Mouse (Mus musculus) ES-Bruce4 (cell line): ENCODE data around the gene Cyren. TPM values are rescaled to one million over a fixed set of nuclear protein-coding genes. Genes with fewer than 3 reads are reported as not detected.

ENCODE experiments used
- H3K27ac ChIP-seq: 2 replicates; pipeline ENCODE4 v1.5.1; 2012; ENCODE audit warnings: low read length, inconsistent platforms; ENCODE audit not compliant: insufficient read depth
- H3K27me3 ChIP-seq: 2 replicates; pipeline ENCODE4 v1.6.1; 2012; ENCODE audit warnings: mild to moderate bottlenecking, low read length, inconsistent platforms; ENCODE audit not compliant: control insufficient read depth, poor library complexity, insufficient read depth, severe bottlenecking
- H3K36me3 ChIP-seq: 2 replicates; pipeline ENCODE4 v1.6.1; 2012; ENCODE audit warnings: inconsistent platforms, mild to moderate bottlenecking, low read length, moderate library complexity; ENCODE audit not compliant: control insufficient read depth, poor library complexity, insufficient read depth, severe bottlenecking
- H3K4me1 ChIP-seq: one replicate; pipeline ENCODE4 v1.8.1; 2011; ENCODE audit warnings: low read length; ENCODE audit not compliant: control insufficient read depth, insufficient read depth
- H3K4me3 ChIP-seq: 2 replicates; pipeline ENCODE4 v1.5.1; 2011; ENCODE audit warnings: low read depth, mild to moderate bottlenecking, low read length
- H3K9ac ChIP-seq: 2 replicates; pipeline ENCODE4 v1.6.1; 2012; ENCODE audit warnings: low read depth, mild to moderate bottlenecking, inconsistent platforms; ENCODE audit not compliant: poor library complexity, severe bottlenecking
- H3K9me3 ChIP-seq: replicated peaks from 2 replicates; pipeline ENCODE4 v1.6.1; 2012; ENCODE audit warnings: mild to moderate bottlenecking, low read length, inconsistent platforms; ENCODE audit not compliant: control insufficient read depth, poor library complexity, insufficient read depth, severe bottlenecking
- CTCF ChIP-seq: IDR thresholded peaks from one replicate; pipeline ENCODE4 v1.8.1; 2011; ENCODE audit warnings: low read depth, low read length
- EP300 ChIP-seq: IDR thresholded peaks from 2 replicates; pipeline ENCODE4 v1.6.1; 2011; ENCODE audit warnings: low read depth, low read length; ENCODE audit not compliant: insufficient read depth
- POLR2A ChIP-seq: IDR thresholded peaks from one replicate; pipeline ENCODE4 v1.8.1; 2011; ENCODE audit warnings: low read length; ENCODE audit not compliant: insufficient read depth
- polyA plus RNA-seq: library from polyadenylated mRNA; stranded (reverse); fragments of >200 nt; gene quantifications from 2 replicates; pipeline ENCODE4 v1.2.4, GENCODE M21; 2011; ENCODE audit warnings: low read depth; ENCODE audit not compliant: missing spikeins, insufficient read depth, insufficient read length

The Cyren gene
- polyA plus RNA-seq, 1 experiment = 9.7 TPM

- TF ChIP-seq EP300 = no peak
- TF ChIP-seq POLR2A = no peak
- TF ChIP-seq CTCF = no peak
- Histone ChIP-seq H3K27ac (no peak overlapping the region), H3K9me3 (no peaks in the 10 kb centered on the region), H3K27me3 (no peaks in the 10 kb centered on the region), H3K4me1 (no peaks in the 10 kb centered on the region), H3K4me3 (no peak overlapping the region), H3K9ac (no peak overlapping the region), H3K36me3 (peaks cover 12% of the 10 kb centered on the region)
Observed at GRCm38 (mm10) chr6:34901911-34902444, 24.1 kb upstream of the Cyren start.

- Histone ChIP-seq H3K9ac (no peak overlapping the region), H3K27me3 (no peaks in the 10 kb centered on the region), H3K36me3 (peaks cover 4% of the 10 kb centered on the region), H3K4me3 (no peak overlapping the region), H3K4me1 (no peaks in the 10 kb centered on the region), H3K27ac (no peak overlapping the region), H3K9me3 (no peaks in the 10 kb centered on the region)
- no peak for TF ChIP-seq POLR2A
Observed at GRCm38 (mm10) chr6:34900990-34901389, 23.1 kb upstream of the Cyren start.

DNA sequence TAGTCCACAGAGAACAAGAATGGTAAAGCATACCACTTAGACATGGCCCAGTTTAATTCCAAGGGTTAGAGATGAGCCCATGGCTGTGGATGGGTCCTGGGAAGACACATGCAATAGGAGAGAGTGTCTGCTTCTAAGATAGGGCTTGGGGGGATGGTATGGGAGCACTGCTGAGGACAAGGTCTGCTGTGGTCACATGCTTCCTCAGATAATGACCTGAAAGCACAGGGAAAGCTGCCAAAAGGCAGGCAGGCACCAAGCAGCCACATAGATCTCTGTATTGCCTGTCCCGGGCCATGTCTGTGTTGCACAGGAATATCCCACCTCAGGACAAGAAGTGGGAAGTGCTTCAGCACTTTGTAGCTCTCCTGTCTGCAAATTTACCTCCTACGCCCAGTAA, 21.3 kb upstream of the Cyren start:
- no peaks in the 10 kb centered on the region for H3K4me1 ChIP-seq
- no peaks in the 10 kb centered on the region for H3K27me3 ChIP-seq
- no peak overlapping the region for H3K9ac ChIP-seq
- H3K4me3 ChIP-seq = no peak overlapping the region
- no peak overlapping the region for H3K27ac ChIP-seq
- peaks cover 3% of the 10 kb centered on the region for H3K36me3 ChIP-seq
- no peaks in the 10 kb centered on the region for H3K9me3 ChIP-seq
- TF ChIP-seq EP300 (no peak), CTCF (no peak), POLR2A (no peak)

DNA sequence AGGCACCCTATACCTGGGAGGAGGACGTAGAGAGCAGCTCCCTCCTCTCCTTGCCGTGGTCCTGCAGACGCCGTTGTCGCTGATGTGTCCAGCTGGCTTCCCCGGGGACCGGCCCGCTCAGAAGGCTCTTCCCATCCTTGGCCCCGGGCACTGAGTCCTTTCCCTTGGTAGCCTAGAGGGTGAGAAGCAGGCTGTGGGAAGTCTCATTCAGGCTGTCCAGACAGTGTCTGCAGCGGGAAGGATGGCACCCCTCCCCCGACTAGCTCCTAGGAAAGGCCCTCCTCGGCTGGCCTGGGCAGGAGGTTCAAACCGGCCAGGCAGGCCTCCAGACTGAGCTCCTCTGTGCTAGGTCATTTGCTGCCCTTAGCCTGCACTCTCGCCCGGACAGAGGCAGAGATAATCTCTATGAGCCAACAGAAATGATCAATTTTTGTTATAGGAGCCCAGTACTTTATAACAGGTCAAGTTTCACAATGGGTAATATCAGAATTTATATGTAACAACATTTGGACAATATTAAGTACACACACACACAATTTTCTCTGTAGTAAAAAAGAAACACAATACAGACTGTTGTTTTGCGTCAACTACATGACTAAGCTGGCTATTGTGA, 18.4 kb upstream of the Cyren start:
- Histone ChIP-seq H3K36me3 (0 out of 2 replicates have a peak, but pooled peaks cover 3% of the 10 kb centered on the region), H3K4me1 (no peaks in the 10 kb centered on the region), H3K9me3 (no peaks in the 10 kb centered on the region), H3K27ac (no peak overlapping the region), H3K27me3 (no peaks in the 10 kb centered on the region), H3K4me3 (no peak overlapping the region), H3K9ac (no peak overlapping the region)
- no peak for TF ChIP-seq EP300
- no peak for TF ChIP-seq POLR2A
- no peak for TF ChIP-seq CTCF

GRCm38 (mm10) chr6:34895569-34895968, 17.7 kb upstream of the Cyren start:
- Histone ChIP-seq H3K4me1 (no peaks in the 10 kb centered on the region), H3K4me3 (no peak overlapping the region), H3K27ac (no peak overlapping the region), H3K36me3 (0 out of 2 replicates have a peak, but pooled peaks cover 3% of the 10 kb centered on the region), H3K27me3 (no peaks in the 10 kb centered on the region), H3K9ac (no peak overlapping the region), H3K9me3 (no peaks in the 10 kb centered on the region)
- TF ChIP-seq CTCF (no peak), EP300 (no peak), POLR2A (no peak)

GRCm38 (mm10) chr6:34889185-34889584, 11.3 kb upstream of the Cyren start:
- H3K9me3 ChIP-seq = no peaks in the 10 kb centered on the region
- no peaks in the 10 kb centered on the region for H3K4me1 ChIP-seq
- peaks cover 7% of the 10 kb centered on the region for H3K36me3 ChIP-seq
- no peak overlapping the region for H3K4me3 ChIP-seq
- no peak overlapping the region for H3K27ac ChIP-seq
- TF ChIP-seq CTCF (no peak), POLR2A (no peak), EP300 (no peak)
- no peak overlapping the region for H3K9ac ChIP-seq
- H3K27me3 ChIP-seq = no peaks in the 10 kb centered on the region
